Mouse (Mus musculus): Measurements from ENCODE around the gene Pex6.
"Not testable (repeated sequence)": the region's sequence is repeated elsewhere in the genome, so short reads cannot be mapped to it uniquely, and the experiment has no call there.

Gene Pex6

DNA sequence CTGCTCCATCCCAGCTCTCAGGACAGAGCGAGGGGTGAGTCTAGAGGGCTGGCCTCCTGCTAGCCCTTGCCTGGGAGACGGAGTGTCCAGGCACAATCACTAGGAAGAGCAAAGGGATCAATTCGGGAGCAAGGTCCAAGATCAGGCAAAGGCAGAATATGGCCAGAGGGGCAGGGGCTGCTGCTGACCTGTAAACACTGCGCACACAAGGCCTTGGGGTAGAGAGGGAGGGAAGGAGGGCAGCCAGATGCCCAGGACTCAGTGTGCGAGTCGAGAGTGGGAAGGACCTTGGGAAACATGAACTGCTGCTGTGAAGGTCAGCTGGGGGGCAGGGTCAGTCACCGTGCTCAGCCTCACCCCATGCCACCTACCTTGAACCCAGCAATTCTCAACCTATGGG, 24.0 kb downstream of the Pex6 start:
- DNase-seq (ENCODE audit: low spot score) = no peak

GRCm38 (mm10) chr17:46736160-46736559, 24.9 kb downstream of the Pex6 start:
- no peak for DNase-seq (ENCODE audit: low spot score)

- DNase-seq (ENCODE audit: low spot score) = no peak
Measured at GRCm38 (mm10) chr17:46741305-46741704, 30.0 kb downstream of the Pex6 start.

DNA sequence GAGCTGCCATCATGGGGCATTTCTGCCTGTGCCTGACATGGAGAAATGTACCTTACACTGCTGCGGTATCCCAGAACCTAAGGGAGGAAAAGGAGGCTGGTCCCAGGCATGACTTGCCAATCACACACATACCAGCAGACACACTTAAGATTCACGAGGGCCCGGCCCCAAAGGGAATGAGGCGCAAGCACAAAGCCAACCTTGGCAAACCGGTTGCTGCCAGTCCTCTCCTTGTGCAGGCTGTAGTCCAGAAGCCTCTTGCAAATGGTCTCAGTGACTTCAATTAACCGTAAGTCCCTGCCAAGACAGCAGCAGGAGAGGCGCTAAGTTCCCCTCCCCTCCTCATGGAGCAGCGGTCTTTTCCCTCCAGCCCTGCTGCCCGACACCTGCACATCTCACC, 31.7 kb downstream of the Pex6 start:
- no peak for DNase-seq (ENCODE audit: low spot score)

DNA sequence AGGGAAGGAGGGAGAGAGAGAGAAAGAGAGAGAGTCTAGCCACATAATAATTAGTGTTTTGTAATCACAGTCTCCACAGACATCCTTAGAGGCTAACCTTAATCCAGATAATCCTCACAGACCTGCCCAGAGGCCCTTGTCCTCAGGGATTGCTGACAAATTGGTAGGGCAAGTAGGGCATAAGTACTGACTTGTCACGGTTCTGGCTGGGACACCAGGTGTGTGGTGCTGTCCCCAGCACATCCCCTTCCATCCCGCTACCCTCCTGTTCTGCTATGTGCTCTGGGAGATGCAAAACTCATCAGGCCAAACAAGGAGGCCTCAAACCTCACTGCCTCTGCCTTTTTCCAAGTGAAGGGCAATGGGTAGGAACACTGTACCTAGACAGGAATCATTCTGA, 34.2 kb downstream of the Pex6 start:
- no peak for DNase-seq (ENCODE audit: low spot score)

- no peak for DNase-seq (ENCODE audit: low spot score)
Measured at GRCm38 (mm10) chr17:46747234-46747633, 36.0 kb downstream of the Pex6 start.

DNA sequence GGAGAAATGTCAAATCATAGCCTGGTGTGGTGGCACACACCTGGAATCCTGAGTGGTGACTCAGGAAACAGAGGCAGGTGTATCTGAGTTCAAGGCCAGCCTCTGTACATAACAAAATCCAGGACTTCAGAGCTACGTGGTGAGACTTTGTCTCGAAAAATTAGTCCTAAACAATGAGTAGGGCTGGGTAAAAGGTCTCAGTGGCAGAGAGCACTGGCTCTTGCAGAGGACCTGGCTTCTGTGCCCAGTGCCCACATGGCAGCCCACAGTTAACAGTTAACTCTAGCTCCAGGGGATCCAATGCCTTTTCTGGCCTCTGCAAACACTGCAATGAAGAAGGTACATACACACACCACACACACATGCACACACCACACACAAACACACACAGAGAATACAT, 36.5 kb downstream of the Pex6 start:
- DNase-seq (ENCODE audit: low spot score) = no peak

- no peak for DNase-seq (ENCODE audit: low spot score)
Measured at GRCm38 (mm10) chr17:46749282-46749681, 38.0 kb downstream of the Pex6 start.

GRCm38 (mm10) chr17:46750580-46750979, 39.3 kb downstream of the Pex6 start:
- DNase-seq (ENCODE audit: low spot score) = no peak

DNA sequence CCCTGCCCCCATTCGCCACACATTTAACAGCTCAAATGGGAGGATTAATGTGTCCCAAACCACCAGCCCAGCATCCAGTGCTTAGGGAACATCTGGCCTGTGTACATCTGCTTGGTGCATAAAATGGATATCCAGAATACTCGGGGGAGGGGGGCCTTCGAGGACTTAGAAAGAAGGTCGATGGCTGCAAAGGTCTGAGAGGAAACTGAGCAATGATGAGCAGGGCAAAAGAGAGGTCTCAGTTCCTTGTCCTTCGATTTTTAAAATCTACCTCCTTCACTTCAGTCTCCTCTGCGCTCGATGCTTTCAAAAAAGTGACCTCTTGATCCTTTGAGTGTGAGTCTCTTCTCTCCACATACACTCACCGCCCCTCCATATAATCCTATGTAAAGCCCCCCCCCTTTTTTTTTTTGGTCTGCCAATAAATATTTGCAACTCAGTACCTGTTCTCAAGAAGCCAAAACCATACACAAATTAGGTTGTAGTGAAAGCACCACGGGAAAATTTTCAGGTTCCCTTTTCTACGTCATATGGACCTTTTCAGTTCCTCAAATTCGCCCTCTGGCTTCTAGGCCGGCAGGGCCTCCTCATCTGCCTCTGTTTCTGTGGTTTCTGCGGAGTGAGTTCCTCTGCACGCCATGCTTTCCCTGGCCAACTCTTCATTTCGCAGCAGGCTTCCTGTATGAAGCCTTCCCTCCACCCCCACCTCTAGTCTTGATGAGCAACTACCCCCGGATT, 40.0 kb downstream of the Pex6 start:
- no peak for DNase-seq (ENCODE audit: low spot score)

DNA sequence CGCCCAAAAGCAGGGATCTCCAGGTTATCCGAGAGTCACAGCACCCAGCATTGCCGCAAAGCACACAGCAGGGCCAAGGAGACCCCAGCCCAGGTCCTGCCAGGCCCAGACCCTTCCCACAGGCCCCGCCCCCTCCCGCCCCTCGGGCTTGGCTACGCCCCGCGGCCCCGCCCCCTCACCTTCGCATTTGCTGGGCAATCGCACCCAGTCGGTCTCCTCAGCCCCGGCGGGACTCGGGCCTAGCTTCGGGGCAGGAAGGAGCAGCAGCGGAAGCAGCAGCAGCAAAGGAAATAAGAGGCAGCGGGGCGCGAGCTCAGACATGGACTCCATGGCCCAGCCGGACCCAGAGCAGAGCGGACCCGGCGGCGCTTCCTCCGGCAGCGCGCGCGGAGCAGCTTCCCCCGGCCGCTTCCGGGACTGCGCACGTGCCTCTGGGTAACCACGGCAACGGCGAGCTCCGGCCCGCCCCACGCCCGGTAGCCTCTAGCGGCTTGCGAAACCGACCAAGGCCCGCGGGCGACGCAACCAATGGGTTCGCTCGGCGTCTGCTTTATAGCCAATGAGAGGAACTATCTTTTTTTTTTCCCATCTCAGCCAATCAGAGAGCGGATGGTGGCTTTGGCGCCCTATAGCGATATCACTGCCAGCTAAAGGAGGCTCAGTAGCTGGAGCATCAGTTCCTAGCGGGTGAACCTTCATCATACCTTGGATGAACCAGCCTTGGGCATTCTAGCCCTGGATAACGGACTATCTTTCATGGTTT, 40.7 kb downstream of the Pex6 start, which contains the start of gene Cnpy3:
Cnpy3 (minus strand) TSS at position 421 of the 763 bp plus-strand sequence.
- DNase-seq (ENCODE audit: low spot score) = peak; percentile 90

DNA sequence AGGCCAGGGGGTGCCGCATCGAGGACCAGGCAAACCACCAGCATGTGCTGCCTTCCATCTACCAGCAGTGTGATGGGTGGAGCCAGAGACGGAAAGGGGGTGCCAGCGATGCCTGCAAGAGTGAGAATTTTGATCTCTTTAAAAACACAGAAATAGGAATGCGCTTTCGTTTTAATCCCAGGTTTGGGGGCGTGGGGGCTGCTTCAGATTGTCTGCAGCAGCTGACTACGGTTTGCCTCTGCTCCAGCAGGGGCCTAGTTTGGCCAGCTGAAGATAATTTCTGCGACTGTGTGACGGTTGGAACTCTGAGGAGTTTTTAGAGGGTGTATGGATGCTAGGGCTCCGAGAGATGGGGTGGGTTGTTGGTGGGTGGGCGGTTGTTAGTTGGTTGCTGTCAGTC, 47.5 kb downstream of the Pex6 start:
- DNase-seq (ENCODE audit: low spot score) = no peak

DNA sequence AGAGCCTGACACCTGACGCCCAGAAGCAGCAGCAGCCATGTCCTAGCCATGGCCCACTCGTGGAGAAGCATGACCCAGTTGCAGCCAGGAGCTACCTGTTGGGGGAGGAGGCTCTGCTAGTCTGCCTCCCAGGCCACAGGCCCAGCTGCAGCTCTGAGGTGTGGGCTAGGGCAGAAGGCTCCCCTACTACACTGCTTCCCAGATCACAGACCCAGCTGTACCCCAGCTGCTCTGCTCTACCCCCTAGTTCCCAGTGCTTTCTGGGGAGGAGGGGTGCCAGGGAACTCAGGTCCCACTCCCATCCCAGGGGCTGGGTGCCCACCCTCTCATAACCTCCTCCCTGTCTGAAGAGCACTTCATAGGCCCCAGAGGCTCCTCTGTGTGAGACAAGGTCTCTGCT, 52.3 kb downstream of the Pex6 start, which contains the start of gene Ptcra:
Ptcra (minus strand) TSS at position 169 of the 400 bp plus-strand sequence.
- DNase-seq (ENCODE audit: low spot score) = no peak

DNA sequence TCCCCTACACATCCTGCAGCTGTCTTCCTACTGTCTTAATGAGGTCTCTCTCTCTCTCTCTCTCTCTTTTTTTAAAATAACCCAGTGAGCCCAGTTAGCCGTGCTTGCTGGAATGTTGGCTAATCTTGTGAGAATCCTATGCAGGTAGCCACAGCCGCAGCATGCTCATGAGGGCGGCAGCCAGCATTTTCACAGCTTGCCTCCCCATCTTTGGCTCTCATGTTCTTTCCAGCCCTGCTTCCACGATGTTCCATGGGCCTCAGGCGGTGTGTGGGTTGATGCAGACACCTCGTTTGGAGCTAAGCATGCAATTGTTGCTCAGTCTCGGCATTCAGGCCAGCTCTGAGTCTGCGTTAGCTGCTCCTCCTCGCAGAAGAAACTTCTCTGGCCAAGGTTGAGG, 53.7 kb downstream of the Pex6 start:
- DNase-seq (ENCODE audit: low spot score) = not testable (repeated sequence)

- no peak for DNase-seq (ENCODE audit: low spot score)
Measured at GRCm38 (mm10) chr17:46767868-46768267, 56.6 kb downstream of the Pex6 start.

GRCm38 (mm10) chr17:46770546-46770945, 59.3 kb downstream of the Pex6 start:
- DNase-seq (ENCODE audit: low spot score) = no peak

DNA sequence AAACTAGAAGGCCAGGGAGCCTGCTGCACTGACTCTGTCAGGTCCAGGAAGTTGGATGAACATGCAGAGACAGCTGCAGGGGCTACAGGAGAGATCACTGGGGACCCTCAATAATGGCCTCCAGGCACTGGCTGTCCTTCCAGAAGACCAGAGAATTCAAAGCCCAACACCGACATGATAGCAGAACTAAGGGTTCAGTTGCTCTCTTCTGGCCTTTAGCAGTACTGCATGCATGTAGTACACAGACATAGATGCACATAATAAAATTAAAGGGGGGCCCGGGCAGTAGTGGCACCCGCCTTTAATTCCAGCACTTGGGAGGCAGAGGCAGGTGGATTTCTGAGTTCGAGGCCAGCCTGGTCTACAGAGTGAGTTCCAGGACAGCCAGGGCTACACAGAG, 59.8 kb downstream of the Pex6 start:
- DNase-seq (ENCODE audit: low spot score) = no peak

DNA sequence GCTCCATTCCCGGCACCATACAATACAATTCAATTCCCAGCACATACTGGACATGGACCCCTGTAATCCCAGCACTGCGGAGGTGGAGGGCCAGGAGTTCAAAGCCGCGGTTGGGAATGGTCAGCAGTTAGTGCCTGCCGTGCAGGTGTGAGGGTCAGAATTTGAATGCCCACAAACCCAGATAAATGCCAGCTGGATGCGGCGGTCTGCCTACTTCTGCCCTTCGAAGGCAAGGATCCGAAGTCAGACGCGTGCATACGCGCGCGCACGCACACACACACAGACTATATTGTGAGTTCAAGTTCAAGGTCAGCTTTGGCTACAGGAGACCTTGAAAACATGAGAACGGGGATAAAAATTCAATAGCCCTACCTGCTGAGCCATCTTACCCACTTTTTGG, 60.4 kb downstream of the Pex6 start:
- DNase-seq (ENCODE audit: low spot score) = no peak

DNA sequence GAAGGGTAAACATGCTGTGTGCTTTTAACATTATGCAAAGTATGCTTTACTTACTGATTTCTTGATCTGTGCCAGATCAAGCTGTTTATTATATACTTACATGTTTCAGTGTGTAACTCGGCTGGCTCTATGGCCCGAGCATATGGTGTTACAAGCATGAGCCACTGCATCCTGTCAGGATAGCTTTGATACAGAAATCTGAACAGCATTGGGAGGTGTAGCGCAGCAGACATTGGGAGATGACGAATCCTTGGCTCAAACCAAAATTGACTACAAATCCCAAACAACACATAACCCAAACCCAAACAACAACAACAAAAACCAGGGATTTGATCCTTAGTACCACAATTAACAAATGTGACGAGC, 60.8 kb downstream of the Pex6 start:
- no peak for DNase-seq (ENCODE audit: low spot score)

GRCm38 (mm10) chr17:46772404-46773277, 61.4 kb downstream of the Pex6 start, which contains the start of gene 2310039H08Rik:
Gene 2310039H08Rik (plus strand): TSS chr17:46772635.
- peak; percentile 73 for DNase-seq (ENCODE audit: low spot score)

GRCm38 (mm10) chr17:46773278-46774130, 62.2 kb downstream of the Pex6 start:
- no peak for DNase-seq (ENCODE audit: low spot score)

- no peak for DNase-seq (ENCODE audit: low spot score)
Measured at GRCm38 (mm10) chr17:46774131-46774472, 62.8 kb downstream of the Pex6 start.

All from ovary, postnatal 14 days (tissue).